Mouse (Mus musculus): ENCODE measurements around the gene Tbx4. TPM values are rescaled to one million over a fixed set of nuclear protein-coding genes. Genes with fewer than 3 reads are reported as not detected.

Tbx4 gene
- total RNA-seq, 2 experiments from 2014 or later, result not detected

DNA sequence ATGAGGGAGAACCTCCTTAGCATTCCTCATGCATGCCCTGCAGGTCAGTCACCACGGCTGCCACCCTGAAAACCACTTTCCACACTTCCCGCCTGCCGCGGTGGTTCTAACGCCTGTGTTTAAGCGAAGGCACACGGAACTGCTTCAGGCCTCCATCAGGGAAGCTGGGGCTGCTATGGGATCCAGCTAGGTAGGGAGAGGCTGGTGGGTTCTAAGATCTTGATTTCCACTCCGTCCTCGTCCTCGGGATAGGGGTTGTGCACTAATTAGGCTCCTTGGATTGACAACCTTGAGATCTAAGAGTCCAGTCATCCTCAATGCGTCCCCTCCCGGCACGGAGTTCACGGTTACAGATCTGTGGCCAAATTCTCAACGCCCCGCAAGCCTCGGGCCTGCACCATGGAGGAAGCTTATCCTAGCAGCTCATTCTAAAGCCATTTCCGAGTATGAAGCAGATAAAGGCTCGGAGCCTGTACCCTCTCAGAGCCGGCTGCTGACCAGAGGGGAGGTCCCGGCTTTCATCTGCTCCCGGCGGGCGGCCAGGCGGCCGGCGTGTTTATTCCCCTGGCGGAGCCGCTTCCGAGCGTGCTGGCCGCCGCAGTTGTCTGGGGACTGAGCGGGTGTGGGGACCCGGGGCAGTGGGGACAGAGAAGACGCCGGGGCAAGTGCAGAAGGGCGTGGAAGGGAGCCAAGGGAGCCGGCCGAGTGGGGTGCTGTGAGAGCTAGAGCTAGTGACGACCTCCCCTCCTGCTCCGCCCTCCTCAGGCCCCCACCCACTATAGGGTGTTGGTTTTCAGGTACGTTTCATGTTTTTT, 8.7 kb downstream of the Tbx4 start:
- intact Hi-C loops (cut with DNase I), result no loop called here
- peak; percentile 26 to 30 for DNase-seq

GRCm38 (mm10) chr11:85896335-85896985, 10.2 kb downstream of the Tbx4 start:
- no peak for DNase-seq

GRCm38 (mm10) chr11:85900291-85900690, 14.1 kb downstream of the Tbx4 start:
- DNase-seq, result no peak

More at GRCm38 (mm10) chr11:85896335-85896985, 10.2 kb downstream of the Tbx4 start:
- intact Hi-C loops (cut with DNase I), result no loop called here

GRCm38 (mm10) chr11:85909514-85909913, 23.3 kb downstream of the Tbx4 start:
- intact Hi-C loops (cut with DNase I), result no loop called here
- DNase-seq, result no peak

More at GRCm38 (mm10) chr11:85900291-85900690, 14.1 kb downstream of the Tbx4 start:
- intact Hi-C loops (cut with DNase I), result no loop called here

DNA sequence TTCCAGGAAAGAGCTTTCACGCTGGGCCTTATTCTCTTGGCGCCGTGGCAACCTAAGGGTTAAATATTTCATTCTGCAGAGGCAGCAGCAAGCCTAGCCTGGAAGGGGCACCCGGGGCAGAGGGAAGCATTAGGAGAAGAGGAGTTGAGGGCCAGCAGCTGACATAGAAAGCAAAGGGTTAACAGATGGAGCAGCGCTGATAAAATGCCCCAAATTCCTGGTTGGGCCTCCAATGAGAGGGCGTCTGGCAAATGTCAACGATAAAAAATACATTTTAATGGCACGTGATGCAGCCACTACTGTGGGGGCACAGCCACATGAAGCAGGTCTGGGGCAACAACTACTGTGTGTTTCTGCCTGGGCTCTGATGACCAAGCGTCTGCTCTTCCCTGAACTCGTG, 23.9 kb downstream of the Tbx4 start:
- intact Hi-C loops (cut with DNase I), result no loop called here
- no peak for DNase-seq

DNA sequence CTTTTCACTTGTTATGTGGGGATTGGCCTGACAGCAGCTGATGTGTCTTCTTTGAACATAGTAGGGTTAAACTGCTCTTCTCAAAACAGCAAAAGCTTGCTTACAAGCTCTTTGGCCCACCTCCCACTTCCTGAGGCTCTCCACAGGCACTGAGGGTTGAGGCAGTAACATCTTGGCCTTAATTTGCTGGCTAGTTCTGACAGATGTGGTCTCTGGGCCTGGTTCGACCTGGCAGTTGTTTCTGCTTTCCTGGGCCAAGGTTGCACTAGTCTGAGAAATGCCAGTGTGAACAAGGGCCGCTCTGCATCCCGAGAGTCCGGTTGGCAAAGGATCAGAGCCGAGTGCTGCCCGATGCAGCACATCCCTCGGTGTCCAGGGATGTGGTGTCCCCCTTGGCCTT, 27.3 kb downstream of the Tbx4 start:
- DNase-seq, result no peak
- intact Hi-C loops (cut with DNase I), result no loop called here

DNA sequence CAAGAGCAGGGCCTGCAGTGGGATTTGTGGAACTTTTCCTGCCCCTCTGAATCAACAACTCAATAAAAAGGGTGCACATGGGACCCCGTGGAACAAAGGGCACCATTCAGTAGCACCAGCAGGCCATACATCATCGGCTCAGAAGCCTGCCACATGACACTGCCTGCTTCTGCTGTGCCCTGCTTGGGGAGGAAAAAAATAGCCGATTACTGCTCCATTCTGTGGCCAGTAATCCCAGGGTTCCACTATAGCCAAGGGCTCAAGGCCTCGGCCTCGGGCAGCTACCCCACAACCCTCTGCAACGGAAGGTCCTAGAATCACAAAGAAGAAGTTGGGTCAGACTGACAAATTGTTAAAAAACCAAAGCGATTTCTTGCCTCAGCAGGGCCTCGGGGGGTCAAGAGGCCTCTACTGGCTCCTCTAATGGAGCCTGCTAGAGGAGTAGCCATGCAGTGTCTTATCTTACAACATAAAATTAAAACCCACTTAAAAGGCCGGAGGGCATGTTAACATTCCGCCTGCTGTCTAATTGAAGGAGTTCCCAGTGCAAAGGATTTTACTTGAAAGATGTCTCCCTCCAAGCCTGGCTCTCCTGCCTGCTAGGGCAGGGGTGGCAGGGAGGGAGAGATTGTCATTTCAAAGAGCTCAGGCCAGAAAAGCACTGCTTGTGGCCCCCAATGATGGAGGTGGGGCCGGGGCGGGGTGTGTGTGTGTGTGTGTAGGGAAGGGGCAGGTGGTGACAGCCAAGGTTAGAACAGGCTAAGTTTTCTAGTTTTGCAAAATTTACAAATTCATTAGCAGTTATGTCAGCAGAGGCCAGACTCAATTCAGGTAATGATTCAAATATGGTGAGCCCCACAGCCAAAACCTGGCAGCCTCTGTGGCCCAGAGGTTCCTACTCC, 31.1 kb downstream of the Tbx4 start:
- DNase-seq, result no peak
- intact Hi-C loops (cut with DNase I), result no loop called here

DNA sequence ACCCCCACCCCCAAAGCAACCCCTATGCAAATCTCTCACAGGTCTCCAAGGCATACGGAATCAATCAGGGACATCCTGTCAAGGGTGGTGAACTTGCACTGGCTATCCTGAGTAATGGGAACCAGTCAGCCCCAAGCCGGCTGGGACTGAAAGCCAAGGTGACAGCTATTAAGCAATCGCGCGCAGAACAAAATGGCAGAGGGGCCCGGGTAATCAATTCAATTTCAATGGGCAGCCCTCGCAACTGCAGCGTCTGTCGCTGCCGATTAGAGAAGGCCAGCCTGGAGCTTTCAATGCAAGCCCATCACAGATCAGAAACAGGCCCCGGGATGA, 31.7 kb downstream of the Tbx4 start:
- DNase-seq, result no peak
- intact Hi-C loops (cut with DNase I), result no loop called here

DNA sequence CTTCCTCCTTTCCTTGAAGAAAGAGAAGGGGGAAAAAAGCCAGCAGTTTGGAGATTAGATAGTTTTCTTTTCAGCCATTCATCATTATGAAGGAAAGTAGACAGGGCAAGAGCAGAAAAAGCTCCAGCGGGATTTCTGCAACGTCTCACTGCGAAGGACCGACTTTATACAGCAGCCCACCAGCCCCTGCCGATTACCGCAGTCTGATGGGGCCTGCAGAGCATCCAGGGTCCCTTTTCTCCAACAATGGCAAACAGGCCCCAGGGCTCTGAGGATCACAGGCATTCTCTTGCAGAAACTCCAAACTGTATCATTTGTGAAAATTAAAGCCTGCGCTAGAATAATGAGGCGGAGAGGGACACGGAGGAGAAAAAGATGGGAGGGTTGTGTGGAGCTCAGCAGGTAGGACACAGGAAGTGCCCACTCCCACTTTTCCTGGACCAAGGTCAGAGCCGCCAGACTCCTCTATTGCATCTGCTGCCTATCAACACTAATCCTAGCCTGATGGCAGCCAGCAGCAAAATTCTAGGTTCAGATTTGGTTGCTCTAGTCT, 32.2 kb downstream of the Tbx4 start:
- no peak for DNase-seq
- intact Hi-C loops (cut with DNase I), result no loop called here

DNA sequence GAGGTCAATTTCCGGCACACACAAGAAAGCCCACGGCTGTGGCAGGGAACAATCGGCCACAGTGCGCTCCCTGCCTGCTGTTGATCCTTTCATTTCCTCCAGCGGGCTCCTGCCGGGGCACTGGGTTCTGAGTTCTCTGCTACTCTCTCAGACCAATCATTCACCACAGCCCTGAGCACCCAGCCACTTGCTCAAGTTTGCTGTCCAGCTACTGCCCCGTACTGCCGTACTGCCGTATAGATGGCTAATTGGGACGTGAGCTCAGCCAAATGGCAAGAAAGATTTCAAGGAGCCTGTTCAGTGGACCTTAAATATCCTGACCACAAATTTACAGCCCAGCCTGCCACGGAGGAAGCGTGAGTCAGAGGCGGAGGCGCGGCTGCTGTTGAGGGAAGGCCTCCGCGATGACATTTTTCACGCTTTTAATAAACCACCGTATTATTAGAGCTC, 39.1 kb downstream of the Tbx4 start:
- peak; percentile 20 to 29 for DNase-seq
- intact Hi-C loops (cut with DNase I), result no loop called here

GRCm38 (mm10) chr11:85926287-85926764, 40.1 kb downstream of the Tbx4 start:
- DNase-seq, result no peak
- intact Hi-C loops (cut with DNase I), result no loop called here

DNA sequence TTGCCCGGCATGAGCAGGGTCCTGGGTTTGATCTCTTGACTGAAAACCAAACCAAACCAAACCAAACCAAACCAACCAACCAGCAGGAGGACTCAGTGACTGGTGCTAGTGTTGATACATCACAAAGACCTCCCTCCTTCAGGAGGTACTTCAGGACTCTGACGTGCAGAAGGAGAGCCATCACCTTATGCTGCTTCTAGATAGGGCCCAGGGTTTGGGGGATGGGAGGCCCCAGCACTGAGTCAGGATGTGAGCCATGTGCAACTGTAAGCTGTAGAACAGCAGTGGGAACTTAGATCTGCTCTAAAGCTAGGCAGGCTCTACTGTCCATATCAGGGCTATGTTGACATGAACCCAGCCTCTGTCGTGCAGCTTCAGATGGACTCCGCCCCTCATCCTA, 41.9 kb downstream of the Tbx4 start:
- intact Hi-C loops (cut with DNase I), result no loop called here
- DNase-seq, result no peak

DNA sequence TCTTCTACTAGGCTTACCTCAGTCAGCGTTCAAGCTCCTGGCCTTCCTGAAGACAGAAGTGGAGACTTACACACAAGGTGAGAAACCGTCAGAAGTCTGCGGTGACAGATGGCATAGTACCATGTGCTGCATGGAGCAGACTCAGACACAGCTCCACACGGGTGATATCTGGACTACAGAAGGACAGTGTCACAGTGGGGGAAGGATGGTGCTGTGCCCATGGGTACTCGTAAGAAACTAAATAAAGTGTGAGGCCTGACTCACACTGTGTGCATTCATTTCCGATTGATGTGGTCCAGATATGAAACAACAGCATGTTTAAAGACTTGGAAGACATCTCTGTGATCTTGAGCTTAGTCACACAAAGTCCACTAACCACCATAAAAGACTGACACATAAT, 43.4 kb downstream of the Tbx4 start:
- intact Hi-C loops (cut with DNase I), result no loop called here
- no peak for DNase-seq

DNA sequence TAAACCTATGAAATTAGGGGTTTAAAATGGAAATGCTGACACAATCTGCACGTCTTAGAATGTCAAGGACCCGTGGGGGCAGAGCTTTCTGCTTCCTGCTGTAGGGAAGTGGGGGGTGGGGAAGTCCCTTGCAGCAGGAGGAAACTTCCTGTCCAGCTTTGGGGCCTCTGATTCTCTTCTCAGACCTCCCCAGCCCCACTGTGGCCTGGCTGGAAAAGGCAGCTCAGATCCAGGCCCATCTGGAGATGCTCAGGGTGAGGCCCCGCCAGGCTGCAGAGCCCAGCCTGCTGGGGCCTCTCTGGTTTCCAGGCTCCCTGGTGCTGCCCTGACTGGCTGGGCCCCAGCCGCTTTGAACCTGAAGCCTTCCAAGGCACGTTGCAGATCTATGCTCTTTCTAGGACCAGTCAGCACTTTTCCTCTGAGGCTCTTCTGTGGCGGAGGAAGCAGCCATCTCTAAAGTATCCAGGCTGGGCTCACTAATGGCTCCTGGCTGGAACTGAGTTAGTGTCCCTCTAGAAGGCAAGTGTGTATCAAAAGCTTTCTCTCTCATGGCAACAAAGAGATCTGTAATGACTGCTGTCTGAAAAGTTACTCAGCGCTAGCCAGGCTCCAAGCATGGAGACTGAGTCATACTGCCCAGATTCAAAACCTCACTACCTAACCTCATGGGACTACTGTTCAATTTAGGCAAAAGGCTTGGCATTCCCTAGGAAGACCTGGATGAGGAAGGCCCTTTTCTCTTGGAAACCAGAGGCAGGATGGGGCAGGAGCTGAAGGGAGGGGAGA, 55.8 kb downstream of the Tbx4 start:
- intact Hi-C loops (cut with DNase I), result no loop called here

DNA sequence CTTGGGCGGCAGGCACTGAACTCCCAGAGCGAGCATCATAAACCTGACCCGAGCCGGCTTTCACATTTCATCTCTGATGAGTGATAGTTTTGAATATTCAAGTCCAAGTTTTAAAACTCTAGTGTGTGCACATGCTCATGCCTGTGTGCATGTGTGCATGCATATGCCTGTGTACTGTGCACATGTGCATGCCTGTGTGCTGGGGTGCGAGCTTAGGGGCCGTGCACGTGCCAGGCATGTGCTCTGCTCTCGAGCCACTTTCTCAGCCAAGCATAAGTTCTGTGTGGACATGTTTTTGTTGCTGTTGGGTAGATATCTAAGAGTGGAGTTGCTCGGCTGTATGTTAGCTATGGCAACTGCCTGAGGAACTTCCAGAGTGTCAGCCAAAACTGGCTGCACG, 62.5 kb downstream of the Tbx4 start:
- intact Hi-C loops (cut with DNase I), result no loop called here
- no peak for DNase-seq

More for the DNA sequence above, 55.8 kb downstream of the Tbx4 start:
- no peak for DNase-seq

DNA sequence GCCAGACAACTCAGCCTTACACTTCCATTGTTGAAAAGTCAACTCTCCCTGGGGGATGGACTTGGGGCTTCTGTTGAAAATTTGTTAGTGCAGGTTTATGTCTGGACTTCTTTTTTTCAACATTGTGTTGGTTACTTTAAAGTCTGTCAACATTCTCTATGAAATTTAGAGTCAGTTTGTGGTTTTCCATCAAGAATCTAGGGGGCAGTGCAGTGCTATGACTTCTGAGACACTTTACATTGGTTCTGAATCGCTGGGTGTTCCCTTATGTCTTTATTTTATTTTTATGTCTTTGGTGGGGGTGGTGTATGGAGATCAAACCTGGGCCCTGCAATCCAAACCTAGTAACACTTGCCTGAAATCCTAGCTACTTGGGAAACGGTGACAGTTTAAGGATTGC, 63.5 kb downstream of the Tbx4 start:
- intact Hi-C loops (cut with DNase I), result loop anchor here (5.0 kb wide), 1 partner anchor 1128 kb away; no protein-coding TSS in a partner anchor
- no peak for DNase-seq

GRCm38 (mm10) chr11:85952538-85952937, 66.3 kb downstream of the Tbx4 start:
- intact Hi-C loops (cut with DNase I), result loop anchor here (5.0 kb wide), 1 partner anchor 1125 kb away; no protein-coding TSS in a partner anchor
- no peak for DNase-seq

GRCm38 (mm10) chr11:85955611-85956010, 69.4 kb downstream of the Tbx4 start:
- intact Hi-C loops (cut with DNase I), result no loop called here
- no peak for DNase-seq

DNA sequence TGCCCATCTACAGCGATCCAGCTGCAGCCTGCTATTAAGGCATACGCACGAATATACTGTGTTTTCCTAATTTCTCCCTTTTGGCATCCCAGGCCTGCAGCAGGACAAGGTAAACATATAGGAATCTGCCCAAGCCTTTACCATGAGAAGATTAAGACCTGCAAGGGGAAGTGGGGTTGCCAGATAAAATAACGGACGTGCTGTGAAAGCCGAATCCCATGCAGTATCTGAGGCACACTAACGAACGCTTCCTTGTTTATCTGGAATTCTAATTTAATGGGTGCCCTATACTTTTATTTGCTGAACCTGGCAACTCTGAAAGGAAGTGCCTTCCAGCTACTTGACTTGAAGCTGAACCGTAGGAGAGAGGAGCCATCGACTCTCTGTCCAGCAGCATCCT, 70.2 kb downstream of the Tbx4 start:
- intact Hi-C loops (cut with DNase I), result no loop called here

More for the DNA sequence above, 70.2 kb downstream of the Tbx4 start:
- DNase-seq, result no peak

Measured in heart, postnatal 36 days (tissue).